Mouse (Mus musculus) kidney, embryonic 16.5 days (tissue): Measurements from ENCODE around the gene Fcrl5. TPM values are rescaled to one million over a fixed set of nuclear protein-coding genes. Genes with fewer than 3 reads are reported as not detected.
A peak's percentile ranks its signal among the peaks of the same experiment; 100 is the strongest.

ENCODE experiments used
- ATAC-seq: fragments of 200-750 bp; cut with Nextera tagmentation; 2 replicates; pipeline ENCODE4 v1.8.0; 2017; ENCODE audit warnings: moderate TSS enrichment; ENCODE audit not compliant: low FRiP score, low TSS enrichment
- H3K27ac ChIP-seq: fragments of 300-500 bp; sonication (generic); 2 replicates; pipeline ENCODE4 v1.5.1; 2014; ENCODE audit warnings: low read length
- H3K27me3 ChIP-seq: fragments of 300-500 bp; sonication (generic); 2 replicates; pipeline ENCODE4 v1.6.1; 2014; ENCODE audit warnings: low read length, control low read depth, mixed read lengths; ENCODE audit not compliant: insufficient read depth
- H3K36me3 ChIP-seq: fragments of 300-500 bp; sonication (generic); 2 replicates; pipeline ENCODE4 v1.6.1; 2014; ENCODE audit warnings: low read length, control low read depth, mixed read lengths; ENCODE audit not compliant: insufficient read depth
- H3K4me1 ChIP-seq: fragments of 300-500 bp; sonication (generic); 2 replicates; pipeline ENCODE4 v1.6.1; 2014; ENCODE audit warnings: low read length, control low read depth, mixed read lengths; ENCODE audit not compliant: insufficient read depth
- H3K4me2 ChIP-seq: fragments of 300-500 bp; sonication (generic); replicated peaks from 2 replicates; pipeline ENCODE4 v1.6.1; 2014; ENCODE audit warnings: low read depth, low read length
- H3K4me3 ChIP-seq: fragments of 300-500 bp; sonication (generic); 2 replicates; pipeline ENCODE4 v1.5.1; 2014; ENCODE audit warnings: mild to moderate bottlenecking, low read length
- H3K9ac ChIP-seq: fragments of 300-500 bp; sonication (generic); replicated peaks from 2 replicates; pipeline ENCODE4 v1.6.1; 2014; ENCODE audit warnings: low read length
- H3K9me3 ChIP-seq: fragments of 300-500 bp; sonication (generic); 2 replicates; pipeline ENCODE4 v1.6.1; 2016; ENCODE audit warnings: low read length, control low read depth
- WGBS: fragments of 180-500 bp; shearing (Covaris S2); extraction: QIAGEN DNeasy Blood & Tissue Kit; methylation state at CpG from one replicate; pipeline ENCODE4 v1.1.7; 2014; 5-methylcytosine and 5-hydroxymethylcytosine counted together
- polyA plus RNA-seq: library from polyadenylated mRNA; unstranded; fragments of >200 nt; fragmentation: Nextera tagmentation; extraction: Ambion mirVana; gene quantifications from 2 replicates; pipeline ENCODE4 v1.2.1, GENCODE M21; 2015

Gene Fcrl5
- polyA plus RNA-seq, 1 experiment from 2014 or later: not detected

DNA sequence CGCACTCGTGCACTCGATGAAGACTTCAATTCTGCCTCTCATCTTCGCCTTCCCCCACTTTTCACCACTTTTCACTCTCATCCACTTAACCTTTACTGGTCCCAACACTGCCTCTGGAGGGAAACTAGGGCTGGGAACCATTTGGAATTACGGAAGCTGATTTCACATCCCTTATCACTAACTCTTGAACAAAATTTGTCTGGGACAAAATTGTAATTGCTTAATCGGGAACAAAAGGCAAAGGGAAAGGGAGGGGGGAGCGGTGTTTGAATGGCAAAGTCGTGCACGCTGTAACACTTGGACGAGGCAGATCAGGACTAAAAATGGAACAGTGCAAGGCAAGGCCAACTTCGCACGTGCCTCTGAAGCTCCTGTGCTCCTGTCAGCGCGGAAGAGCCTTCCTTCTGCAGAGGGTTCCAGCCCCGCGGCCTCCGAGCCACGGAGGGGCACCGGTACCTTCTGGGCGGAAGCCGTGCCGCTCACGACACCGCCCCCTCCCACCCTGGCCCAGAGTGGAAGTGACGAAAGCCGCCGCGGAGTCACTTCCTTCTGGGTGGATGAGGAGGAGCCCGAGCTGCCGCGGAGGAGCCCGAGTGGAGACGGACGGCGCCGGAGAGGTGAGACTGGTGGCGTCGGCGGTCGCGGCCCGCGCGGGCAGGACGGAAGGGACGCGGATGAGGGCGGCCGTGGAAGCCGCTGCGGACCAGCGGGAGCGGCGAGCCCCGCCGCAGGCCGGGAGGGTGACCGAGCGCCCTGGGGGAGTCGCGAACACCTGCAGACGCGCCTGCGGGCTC lies 89.7 kb downstream of the Fcrl5 start, which contains the start of gene Etv3:
TSS of gene Etv3 (plus strand) at position 365 of the 794 bp plus-strand sequence.
- WGBS: 6% methylated on average over 63 of the region's 64 CpGs
- peak; percentile 99 for ATAC-seq
- peak within 1 kb of the TSS; percentile 78 for H3K4me2 ChIP-seq

DNA sequence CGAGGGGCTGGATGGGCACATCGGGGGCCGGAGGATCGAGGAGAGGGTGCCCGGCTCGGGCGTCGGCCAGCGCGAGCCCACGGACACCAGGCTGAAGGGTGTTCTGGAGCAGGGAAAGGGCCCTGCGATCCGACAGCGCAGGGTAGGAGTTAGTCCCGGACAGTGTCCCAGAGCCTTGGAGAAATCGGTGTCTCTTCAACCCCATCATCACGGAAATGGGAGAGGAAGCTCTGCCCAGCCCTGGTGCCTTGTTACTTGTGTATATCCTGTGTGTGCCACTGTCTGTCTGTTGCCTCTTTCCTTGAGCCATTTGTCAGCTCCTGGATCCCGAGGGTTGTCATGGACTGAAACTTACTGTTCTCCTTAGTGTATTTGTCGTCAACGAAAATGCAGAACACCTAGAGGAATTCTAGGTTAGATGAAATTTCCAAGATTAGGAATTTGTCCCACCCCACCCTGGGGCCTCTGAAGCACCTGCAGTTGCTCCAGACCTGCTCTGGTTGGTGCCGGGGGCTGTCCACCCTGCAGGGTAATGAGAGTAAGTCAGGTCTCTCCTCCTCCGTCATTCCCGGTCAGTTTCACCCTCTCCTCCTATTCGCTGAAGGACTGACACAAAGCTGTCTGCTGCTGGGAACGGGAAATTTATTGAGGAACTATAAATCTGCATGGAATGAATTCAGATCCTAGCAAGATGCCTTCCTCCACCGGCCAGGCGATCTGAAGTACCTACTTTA lies 90.4 kb downstream of the Fcrl5 start:
- Histone ChIP-seq H3K27ac (peak overlapping the region; percentile 85), H3K4me1 (peaks cover 13% of the 10 kb centered on the region), H3K4me3 (peak overlapping the region; percentile 97), H3K36me3 (peaks cover 27% of the 10 kb centered on the region), H3K9ac (peak overlapping the region; percentile 98), H3K9me3 (no peaks in the 10 kb centered on the region), H3K27me3 (no peaks in the 10 kb centered on the region), H3K4me2 (peak overlapping the region; percentile 78)
- peak; percentile 76 for ATAC-seq
- WGBS: 2% methylated on average over 27 of the region's 27 CpGs

More for the DNA sequence above, 89.7 kb downstream of the Fcrl5 start, which contains the start of gene Etv3:
- Histone ChIP-seq H3K27me3 (no peaks in the 10 kb centered on the region), H3K4me3 (peak within 1 kb of the TSS; percentile 97), H3K4me1 (peaks cover 13% of the 10 kb centered on the region), H3K36me3 (peaks cover 19% of the 10 kb centered on the region), H3K27ac (peak within 1 kb of the TSS; percentile 85), H3K9me3 (no peaks in the 10 kb centered on the region), H3K9ac (peak within 1 kb of the TSS; percentile 98)

DNA sequence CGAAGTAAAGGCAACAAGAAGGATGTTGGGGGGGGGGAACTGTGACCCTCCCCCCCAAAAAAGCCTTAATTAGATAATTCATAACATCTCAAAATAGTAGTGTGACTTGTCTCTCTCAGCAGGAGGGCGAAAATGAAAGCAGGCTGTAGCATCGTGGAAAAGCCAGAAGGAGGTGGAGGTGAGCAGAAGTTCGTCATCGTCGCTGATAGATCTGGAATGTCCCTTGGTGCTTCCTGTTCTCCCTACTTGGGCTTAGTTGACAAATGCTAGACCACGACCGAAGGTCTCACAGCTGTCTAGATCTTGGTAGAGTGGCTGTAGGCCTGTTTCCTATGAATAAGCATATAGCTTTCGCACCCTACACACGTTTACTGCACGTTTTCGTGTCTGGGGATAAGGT lies 91.6 kb downstream of the Fcrl5 start:
- Histone ChIP-seq H3K27ac (no peak overlapping the region), H3K9me3 (no peaks in the 10 kb centered on the region), H3K27me3 (no peaks in the 10 kb centered on the region), H3K4me1 (peaks cover 13% of the 10 kb centered on the region), H3K9ac (no peak overlapping the region), H3K4me3 (no peak overlapping the region), H3K36me3 (peaks cover 35% of the 10 kb centered on the region), H3K4me2 (no peak overlapping the region)
- ATAC-seq: no peak
- WGBS: 90% methylated on average over 12 of the region's 12 CpGs

DNA sequence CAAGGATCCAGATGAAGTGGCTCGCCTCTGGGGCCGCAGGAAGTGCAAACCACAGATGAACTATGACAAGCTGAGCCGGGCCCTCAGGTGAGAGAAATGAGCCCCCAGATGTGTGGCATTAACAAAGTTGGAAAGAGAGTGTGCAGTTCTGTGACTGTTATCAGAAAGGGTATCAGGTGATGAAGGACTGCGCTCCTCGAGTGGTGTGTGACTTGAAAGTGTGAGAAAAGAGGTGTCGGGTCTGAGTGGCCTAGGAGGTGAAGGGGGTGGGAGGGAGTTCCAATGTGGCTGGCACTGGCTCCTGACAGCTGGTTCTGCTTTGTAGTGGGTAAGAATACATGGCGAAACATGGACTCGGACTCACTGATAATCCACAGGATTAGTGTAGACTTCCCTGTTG lies 92.4 kb downstream of the Fcrl5 start:
- no peaks in the 10 kb centered on the region for H3K27me3 ChIP-seq
- H3K4me2 ChIP-seq: no peak overlapping the region
- no peaks in the 10 kb centered on the region for H3K9me3 ChIP-seq
- 86% methylated on average over 7 of the region's 8 CpGs for WGBS
- H3K9ac ChIP-seq: no peak overlapping the region
- peaks cover 13% of the 10 kb centered on the region for H3K4me1 ChIP-seq
- peaks cover 44% of the 10 kb centered on the region for H3K36me3 ChIP-seq
- H3K4me3 ChIP-seq: no peak overlapping the region
- H3K27ac ChIP-seq: no peak overlapping the region
- no peak for ATAC-seq

DNA sequence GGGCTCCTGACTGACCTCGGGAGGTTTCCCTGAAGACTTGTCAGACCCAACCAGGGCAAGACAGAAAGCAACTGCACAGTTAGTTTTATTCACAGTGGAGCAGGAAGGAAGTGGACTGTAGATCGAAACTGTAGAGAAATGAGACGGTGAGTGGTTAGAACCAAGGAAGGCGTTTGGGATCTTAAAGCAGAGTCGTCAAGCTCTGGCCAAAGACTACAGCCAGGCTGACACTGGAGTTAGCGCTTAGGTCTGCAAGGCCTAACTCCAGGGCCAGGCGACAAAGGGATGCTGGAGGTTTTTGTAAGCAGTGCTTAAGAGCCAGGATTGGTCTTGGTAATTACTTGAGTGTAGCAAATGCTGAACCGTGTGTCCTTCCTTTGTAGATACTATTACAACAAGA lies 93.3 kb downstream of the Fcrl5 start:
- Histone ChIP-seq H3K9me3 (no peaks in the 10 kb centered on the region), H3K4me2 (no peak overlapping the region), H3K27me3 (no peaks in the 10 kb centered on the region), H3K4me1 (peaks cover 13% of the 10 kb centered on the region), H3K27ac (no peak overlapping the region), H3K36me3 (peaks cover 46% of the 10 kb centered on the region), H3K4me3 (no peak overlapping the region), H3K9ac (no peak overlapping the region)
- 86% methylated on average over 8 of the region's 8 CpGs for WGBS
- ATAC-seq: no peak

DNA sequence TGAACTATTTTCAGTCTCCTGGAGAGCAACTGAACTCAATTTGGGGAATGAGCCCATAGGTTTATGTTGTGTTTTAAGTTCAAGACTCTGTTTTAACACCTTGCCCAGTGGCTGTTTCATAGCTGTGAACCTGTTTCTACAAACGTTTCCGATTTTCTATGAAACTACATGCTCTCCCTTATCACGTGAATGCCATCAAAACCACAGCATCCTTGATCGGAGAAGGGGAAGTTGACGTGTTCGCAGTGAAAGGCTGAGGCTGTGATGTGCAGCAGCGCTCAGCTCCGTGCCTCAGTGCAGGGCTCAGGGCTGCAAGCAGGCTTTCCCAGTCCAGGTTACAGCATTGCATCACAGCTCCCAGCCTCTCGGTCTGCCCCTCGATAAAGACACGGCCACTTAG lies 94.0 kb downstream of the Fcrl5 start:
- no peak overlapping the region for H3K27ac ChIP-seq
- H3K4me2 ChIP-seq: no peak overlapping the region
- ATAC-seq: no peak
- no peaks in the 10 kb centered on the region for H3K27me3 ChIP-seq
- no peaks in the 10 kb centered on the region for H3K9me3 ChIP-seq
- no peak overlapping the region for H3K4me3 ChIP-seq
- H3K36me3 ChIP-seq: peaks cover 51% of the 10 kb centered on the region
- peaks cover 13% of the 10 kb centered on the region for H3K4me1 ChIP-seq
- H3K9ac ChIP-seq: no peak overlapping the region
- WGBS: 92% methylated on average over 11 of the region's 11 CpGs

DNA sequence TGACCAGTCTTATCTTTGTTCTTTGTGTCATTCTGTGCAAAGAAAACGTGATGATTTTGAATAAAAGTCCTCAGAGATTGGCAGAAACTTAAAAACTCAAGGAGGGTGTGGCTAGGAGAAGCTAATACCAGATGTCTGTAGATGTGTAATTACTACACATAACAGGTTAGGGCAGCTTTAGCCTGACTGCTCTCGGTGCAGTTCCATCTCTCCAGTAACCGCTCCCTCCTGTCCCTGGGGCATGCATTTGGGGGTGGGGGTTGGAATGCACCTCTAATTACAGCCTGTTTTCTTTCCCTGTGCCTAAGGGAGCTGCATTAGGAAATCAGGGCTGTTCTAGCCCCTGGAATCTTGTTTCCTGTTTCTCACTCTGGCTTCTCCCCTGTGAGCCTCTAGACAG lies 94.7 kb downstream of the Fcrl5 start:
- Histone ChIP-seq H3K36me3 (peaks cover 58% of the 10 kb centered on the region), H3K9ac (no peak overlapping the region), H3K9me3 (no peaks in the 10 kb centered on the region), H3K4me3 (no peak overlapping the region), H3K4me1 (peaks cover 10% of the 10 kb centered on the region), H3K4me2 (no peak overlapping the region), H3K27me3 (no peaks in the 10 kb centered on the region), H3K27ac (no peak overlapping the region)
- 84% methylated on average over 3 of the region's 3 CpGs for WGBS
- ATAC-seq: no peak

DNA sequence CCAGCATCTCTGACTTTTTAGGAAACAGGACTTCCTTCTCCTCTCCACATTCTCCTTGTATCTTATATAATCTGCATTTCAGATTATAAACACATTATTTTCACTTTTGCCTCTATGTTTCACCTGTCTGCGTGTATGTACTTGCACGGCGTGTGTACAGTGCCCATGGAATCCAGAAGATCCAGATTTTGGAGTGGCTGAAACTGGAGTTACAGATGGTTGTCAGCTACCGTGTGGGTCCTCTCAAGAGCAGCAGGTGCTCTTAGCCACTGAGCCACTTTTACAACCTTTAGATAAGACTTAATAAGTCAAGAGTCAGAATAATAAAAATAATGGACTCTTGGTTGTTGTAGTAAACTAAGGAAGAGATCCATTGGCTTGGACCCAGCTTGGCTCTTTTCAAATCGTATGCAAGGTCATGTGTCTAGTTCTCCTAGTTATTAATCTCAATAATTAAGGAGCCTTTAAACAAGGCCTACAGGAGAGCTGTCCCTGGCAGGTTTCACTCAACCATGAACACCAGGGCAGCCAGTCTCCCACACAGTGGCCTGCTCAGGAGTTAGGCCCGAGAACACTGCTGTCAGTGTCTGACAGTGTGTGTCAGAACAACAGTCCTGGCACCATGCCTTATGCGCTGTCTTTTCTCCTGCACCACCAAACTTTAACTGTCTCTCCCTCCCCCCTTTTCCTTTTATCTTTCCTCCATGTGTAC lies 98.2 kb downstream of the Fcrl5 start:
- no peaks in the 10 kb centered on the region for H3K27me3 ChIP-seq
- peaks cover 76% of the 10 kb centered on the region for H3K36me3 ChIP-seq
- H3K4me3 ChIP-seq: no peak overlapping the region
- no peak overlapping the region for H3K27ac ChIP-seq
- H3K9me3 ChIP-seq: no peaks in the 10 kb centered on the region
- H3K4me1 ChIP-seq: peaks cover 13% of the 10 kb centered on the region; the same call in 1 of the 2 replicates
- H3K9ac ChIP-seq: no peak overlapping the region
- peak; percentile 69; the same call in 1 of the 2 replicates for ATAC-seq
- 61% methylated on average over 7 of the region's 7 CpGs for WGBS
- no peak overlapping the region for H3K4me2 ChIP-seq

DNA sequence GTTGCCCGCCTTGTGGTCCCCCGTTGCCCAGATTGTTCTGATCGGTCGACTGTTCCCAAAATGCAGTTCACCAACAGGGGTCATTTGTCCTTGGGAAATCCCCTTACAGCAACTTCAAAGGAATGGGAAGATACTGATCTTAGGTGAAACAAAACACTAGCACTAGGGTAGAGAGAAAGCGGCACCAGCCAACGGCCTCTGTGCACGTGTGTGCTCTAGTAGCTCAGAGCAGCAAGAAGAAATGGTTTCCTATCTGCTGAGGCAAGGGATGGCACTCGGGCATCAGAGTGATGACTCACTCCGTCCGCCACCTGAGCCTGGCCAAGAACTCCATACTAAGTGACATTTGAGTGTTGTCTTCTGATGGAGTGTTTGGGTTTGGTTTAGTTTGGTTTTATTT lies 102.5 kb downstream of the Fcrl5 start:
- no peak overlapping the region for H3K4me2 ChIP-seq
- H3K36me3 ChIP-seq: peaks cover 40% of the 10 kb centered on the region
- no peak for ATAC-seq
- WGBS: 55% methylated on average over 10 of the region's 10 CpGs
- H3K9me3 ChIP-seq: no peaks in the 10 kb centered on the region
- no peaks in the 10 kb centered on the region for H3K27me3 ChIP-seq
- no peak overlapping the region for H3K27ac ChIP-seq
- peaks cover 19% of the 10 kb centered on the region; the same call in 1 of the 2 replicates for H3K4me1 ChIP-seq
- H3K4me3 ChIP-seq: no peak overlapping the region
- no peak overlapping the region for H3K9ac ChIP-seq
